Mouse (Mus musculus): Measurements from ENCODE around the gene Clta.

Clta gene

DNA sequence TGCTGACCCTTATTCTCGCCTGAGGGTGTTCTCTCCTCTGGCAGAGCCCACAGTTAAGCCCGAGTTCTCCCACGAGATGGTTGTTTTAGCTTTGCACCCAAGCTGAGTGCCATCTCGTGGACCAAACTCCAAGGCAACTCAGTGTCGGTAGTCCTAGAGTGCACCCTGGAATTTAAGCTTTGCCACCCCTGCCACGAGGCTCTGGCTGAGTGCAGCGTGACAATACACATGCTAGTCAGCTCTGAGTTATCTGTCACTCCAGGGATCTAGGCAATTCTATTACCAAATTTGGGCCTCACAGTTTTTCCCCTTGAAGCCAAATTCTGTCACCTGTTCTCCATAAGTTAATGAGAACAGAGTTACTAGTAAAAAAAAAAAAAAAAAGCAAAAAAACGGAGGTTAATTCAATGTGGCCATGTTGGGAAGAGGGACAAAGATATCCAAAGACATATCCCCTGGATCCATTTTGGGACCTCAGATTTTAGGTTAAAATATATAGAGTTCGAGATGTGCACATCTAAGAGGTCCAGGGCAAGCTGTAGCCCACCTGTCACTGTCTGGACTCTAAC is 68.7 kb downstream of the Clta start:
- no peak for DNase-seq (ENCODE audit: low spot score)

DNA sequence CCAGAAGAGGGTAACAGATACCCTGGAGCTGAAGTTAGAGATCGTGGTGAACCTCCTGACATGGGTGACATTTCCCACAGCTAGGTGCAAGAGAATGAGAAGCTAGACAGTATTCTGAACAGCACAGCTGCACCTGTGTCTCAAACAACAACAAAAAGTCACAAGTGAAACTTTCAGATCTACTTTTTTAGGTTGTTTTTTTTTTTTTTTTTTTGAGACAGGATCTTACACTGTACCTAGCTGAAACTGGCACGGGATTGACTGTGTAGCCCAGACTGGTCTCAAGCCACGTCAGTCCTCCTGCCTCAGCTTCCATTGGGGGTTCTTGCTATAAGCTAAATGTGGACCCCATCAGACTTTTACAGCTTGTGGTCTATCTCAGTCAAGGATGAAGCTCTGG is 69.5 kb downstream of the Clta start:
- no peak for DNase-seq (ENCODE audit: low spot score)

GRCm38 (mm10) chr4:44074422-44074821 is 70.2 kb downstream of the Clta start:
- DNase-seq (ENCODE audit: low spot score): no peak

- DNase-seq (ENCODE audit: low spot score): no peak
Observed at GRCm38 (mm10) chr4:44078358-44078933, 74.2 kb downstream of the Clta start.
